Mouse (Mus musculus): ENCODE results near the gene Plaur.
A peak's percentile ranks its signal among the peaks of the same experiment; 100 is the strongest.

The Plaur gene

DNA sequence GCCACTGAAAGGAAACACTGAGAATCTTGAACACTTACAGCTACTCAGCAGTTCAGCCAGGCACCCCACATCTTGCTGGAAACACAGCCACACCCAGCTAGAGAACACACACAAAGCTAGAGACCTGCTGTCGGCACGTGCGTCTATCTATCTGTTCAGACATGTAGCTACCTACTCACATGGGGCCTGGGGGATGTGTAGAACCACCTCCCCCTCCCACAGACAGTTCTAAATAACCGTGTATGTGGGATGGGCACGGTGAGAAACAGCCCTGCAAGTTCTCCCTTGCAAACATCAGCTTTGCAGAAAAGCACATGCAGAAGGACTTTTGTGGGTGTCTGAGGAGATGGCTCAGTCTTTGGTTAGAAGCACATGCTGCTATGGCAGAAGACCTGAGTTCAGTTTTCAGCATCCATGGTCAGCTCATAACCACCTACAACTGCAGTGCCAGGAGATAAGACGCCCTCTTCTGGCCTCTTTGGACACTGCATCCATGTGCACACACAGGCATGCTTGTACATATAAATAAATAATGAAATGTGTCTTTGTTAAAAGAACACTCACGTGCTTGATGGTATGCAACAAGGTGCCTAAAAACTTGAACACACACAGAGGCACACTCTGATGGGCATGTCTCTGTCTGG, 15.5 kb upstream of the Plaur start:
- no peak for DNase-seq

DNA sequence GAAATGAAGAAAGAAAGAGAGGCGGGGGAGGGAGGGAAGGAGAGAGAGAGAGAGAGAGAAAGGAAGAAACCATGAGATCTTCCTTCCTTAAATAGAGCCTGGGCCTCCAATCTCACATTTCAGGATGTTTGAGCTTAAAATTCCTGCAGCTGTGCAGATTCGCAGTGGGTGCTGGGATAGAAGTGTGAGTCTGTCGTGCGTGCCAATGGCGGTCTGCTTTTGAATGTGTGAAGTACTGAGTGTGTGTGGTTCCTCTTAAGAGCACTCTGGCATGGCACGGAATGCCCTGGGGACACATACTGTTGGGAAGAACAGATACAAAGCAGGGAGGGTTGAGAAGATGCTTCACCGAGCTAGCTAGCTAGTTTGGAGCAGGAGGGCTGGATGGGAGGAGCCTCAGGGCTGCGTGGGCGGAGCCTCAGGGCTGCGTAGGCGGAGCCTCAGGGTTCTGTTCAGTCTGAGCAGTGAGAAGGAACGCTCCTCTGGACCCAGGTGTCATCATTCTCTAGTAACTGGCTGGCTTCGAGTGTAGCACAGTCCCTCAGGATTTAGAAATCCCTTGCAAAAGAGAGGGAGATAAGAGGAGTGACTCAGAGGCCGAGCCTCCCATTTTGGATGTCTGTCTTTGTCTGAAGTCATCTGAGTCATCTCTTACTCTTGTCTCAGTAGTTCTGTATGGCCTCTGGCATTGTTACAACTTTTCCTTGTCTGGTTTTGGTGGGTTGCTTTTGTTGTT, 13.3 kb upstream of the Plaur start:
- no peak for DNase-seq

DNA sequence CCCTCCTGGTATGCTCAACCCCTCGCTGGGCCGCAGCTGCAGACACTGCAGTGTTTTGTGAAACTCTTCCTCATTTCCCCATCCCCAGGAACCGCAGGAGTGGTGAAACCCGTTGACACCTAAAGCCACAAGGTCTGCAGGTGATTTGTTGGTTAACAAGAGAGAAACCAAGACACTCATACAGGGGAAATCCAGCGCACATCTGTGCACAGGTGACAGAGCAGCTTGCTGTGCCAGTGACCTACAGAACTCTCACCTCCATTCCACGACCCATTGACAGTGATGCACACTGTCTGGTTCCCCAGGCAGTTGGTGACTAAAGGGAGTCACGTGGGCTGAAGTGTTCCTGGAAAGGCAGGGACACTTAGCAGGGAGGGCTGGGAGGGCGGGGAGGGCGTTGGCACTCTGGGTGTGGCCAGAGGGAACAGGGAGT, 11.7 kb upstream of the Plaur start:
- DNase-seq, result no peak

DNA sequence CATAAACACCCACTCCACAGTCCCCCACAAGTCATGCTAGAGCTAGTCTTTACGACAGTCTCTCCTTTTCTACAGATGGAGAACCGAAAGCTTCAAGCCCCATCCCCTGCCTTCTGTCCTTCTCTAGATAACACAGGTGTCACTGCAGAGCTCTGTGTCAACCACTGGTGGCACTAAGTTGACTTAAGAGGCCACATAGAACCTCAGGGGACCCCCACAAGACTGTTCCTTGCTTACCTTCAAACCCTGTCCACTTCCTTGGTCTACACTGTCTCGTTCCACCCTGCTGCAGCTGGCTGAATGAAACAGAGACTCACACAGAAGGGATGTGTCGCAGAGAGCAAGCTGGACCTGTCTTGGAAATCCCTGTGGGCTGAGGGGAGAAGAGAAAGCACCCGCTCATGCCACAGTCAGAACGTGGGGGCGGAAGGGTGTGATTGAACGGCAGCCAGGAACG, 10.4 kb upstream of the Plaur start, which contains the start of gene Irgc1:
Irgc1 (minus strand) TSS at position 443 of the 457 bp plus-strand sequence.
- no peak for DNase-seq

DNA sequence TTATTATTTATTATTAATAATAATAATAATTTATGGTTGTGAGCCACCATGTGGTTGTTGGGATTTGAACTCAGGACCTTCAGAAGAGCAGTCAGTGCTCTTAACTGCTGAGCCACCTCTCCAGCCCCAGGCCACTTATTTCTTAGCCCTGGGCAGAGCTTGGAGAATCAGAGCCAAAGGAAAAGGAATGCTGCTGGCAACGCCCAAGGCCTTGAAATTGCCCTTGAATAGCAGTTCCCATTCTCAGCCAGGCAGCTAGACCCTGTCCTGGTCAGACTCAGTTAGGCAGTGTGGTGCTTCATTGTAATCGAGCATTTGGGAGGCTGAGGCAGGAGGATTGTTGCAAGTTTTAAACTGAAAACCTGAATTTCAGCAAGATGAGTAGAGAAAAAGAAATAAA, 8.1 kb upstream of the Plaur start:
- DNase-seq, result no peak

DNA sequence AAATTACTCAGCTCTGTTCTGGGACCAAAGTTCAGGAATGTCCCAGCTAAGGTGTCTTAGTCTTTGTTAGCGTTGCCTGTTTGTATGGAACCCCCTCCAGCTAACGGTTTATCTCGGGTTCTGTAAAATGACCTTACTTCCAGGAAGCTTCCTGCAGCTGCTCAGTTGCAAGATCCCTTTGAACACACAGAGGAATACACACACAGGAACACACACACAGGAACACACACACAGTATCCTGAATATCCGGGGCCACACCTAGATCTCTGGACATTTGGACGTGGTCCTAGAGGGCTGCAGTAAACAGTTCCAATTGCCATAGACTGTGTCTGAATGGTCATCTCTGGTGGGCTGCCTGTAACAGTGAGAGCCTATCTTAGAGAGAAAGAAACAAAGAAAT, 6.6 kb upstream of the Plaur start:
- DNase-seq, result no peak

DNA sequence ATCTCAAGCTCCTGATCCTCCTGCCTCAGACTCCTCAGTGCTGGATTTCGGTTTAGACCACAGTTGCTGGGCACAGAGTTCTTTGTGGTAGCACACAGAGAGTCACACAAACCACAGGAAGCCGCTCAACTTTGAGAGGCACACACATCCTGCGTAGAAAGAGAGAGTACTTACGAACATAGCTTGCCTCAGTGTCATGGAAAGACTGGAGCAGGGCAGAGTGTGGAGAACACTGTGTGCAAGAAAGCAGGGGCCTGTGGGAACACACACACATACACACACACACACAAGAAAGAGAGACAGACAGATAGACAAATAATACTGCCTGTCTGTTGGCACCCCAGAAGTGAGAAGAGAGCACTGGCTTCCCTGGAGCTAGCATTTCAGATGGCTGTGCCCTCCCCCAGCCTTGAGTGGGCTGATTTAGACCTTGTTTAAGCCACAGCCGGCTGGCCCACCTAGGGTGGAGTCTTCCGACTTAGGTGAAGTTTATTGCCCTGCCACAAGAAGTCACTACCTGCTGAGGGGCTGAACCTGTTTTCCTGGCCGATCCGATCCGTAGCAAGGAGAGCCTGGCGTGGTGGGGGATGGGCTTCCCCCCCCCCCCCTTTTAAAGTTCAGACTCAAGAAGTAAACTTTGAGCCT, 4.4 kb upstream of the Plaur start:
- no peak for DNase-seq

DNA sequence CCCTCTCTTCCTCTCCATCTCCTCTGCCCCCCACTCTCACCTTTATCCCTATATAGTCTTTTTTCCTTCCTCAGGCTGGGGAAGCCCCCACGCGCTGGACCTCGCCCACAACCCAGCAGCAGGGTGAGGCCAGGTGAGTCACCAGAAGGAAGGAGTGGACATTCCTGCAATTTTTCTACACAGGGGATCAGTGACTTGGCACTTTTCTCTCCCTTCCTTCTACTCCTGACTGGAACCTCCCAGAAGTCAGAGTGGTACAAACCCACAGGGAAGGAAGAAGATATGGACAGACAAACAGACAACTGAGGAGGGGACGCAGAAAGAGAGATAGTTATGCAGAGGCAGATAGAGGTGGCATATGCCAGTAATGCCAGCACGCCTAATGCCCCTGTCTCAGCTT, 2.8 kb upstream of the Plaur start:
- DNase-seq, result no peak

DNA sequence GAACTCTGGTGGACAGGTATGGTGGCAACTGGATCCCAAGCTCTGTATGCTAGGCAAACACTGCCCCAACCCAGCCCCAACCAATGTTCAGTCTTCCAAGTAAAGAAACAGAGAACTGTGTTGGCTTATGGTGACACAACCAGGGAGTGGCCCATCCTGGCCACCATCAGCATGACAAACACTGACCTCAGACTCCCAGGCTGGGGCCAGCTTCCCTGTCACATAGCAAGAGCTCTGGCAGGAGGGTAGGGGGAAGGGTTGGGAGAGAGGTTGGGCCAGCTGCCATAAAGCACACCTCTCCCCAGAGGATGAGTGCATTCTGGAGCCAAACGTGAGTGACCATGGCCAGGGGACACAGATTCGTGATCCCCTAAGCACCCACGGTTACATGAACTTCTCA, 2.4 kb upstream of the Plaur start:
- no peak for DNase-seq

DNA sequence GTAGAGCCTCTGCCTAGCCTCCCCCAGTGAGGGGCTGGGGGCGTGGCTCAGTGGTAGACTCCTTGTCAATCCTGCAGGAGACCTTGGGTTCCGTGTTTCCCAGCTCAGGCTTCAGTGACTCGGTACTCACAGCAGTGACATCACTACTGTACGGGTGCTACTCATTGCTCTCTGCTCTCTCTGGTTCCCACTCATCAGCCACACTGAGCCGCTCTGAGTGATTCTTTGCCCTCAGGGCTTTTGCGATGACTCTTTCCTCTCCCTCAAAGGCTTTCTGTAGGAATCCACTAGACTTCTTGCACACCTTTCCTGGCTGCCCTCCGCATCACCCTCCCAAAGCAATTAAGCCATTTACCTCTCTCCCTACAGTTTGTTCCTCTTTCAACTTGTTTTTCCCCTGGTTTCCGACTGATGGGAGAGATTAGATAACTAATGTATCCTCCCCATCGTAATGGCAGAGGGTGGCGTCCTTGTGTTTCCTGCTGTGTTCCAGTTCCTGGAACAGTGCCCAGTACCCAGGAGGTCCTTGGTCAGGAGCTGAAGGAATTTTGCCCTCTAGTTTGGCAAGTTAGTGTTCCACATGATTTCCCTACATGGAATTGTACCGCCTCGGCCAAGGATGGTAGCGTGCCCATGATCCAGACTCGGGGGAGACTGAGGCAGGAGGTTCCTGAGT, 770 bp upstream of the Plaur start:
- DNase-seq, result no peak

DNA sequence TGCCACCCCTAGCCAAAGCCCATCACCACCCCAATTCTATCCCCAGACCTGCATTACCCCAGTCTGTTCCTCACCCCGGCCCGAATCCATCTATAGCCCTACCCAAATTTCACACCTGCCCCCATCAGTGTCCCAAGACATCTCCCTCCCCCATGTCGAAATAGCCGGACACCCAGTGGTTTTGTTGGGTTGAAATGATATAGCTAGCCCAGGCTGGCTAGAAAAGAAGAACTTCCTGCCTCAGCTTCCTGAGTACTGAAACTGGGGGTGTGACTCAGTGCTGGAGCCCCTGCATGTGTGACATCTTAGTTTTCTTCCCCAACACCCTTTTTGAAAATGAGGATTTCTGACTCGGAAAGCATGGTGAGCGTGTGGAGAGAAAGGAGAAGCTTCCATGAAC, 4.6 kb downstream of the Plaur start:
- DNase-seq, result no peak

DNA sequence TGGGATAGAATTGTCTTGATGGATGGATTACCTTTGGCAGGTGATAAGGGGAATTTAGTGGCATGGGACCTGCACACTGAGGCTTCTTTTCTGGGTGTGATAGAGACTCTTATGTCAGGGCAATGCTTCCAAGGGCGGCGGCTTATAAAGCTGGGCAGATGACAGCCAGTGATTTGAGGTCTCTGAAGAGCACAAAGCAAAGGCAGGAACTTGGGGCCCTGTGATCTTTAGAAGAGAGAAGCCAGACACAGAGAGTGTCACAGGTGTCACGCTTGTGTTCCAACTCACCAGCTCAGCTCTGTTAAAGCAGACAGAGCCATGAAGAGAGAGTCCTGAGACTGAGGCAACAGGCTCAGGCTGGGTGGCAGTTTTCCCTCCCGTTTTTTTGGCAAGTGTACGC, 5.6 kb downstream of the Plaur start:
- DNase-seq, result no peak

DNA sequence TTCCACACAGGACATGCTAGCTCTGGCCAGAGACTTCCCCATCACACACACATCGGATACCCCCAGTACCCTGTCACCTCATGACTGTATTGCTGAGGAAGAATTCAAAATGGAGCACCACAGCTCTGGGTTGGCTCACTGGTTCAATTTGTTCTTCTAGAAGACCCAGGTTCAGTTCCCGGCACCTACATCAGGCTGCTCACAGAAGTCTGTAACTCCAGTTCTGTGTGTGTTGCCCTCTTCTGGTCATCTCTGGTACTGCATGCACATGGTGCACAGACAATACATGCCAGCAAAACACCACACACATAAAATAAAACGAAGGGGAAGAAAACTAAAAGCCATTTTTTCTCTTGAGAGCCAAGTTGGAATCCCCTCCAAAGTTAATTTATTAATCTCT, 6.8 kb downstream of the Plaur start:
- no peak for DNase-seq

DNA sequence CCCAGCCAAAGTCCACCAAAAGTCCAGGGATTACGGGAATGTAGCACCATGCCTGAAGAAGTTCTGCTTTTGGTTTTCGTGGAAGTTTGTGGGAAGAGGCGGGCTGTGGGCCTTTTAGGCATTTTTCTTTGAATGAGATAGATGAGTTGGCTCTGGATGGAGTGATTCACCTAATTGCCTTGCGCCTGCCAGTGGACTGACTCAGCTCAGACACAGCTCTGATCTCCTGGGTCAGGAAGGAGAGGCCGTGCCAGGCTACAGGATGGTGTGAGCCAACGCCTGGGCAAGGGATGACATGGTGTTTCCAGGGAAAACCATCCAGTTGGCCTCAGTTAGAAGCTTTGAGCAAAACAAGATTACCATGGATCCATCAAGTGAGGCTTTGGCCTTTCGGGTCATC, 8.1 kb downstream of the Plaur start:
- DNase-seq, result no peak

DNA sequence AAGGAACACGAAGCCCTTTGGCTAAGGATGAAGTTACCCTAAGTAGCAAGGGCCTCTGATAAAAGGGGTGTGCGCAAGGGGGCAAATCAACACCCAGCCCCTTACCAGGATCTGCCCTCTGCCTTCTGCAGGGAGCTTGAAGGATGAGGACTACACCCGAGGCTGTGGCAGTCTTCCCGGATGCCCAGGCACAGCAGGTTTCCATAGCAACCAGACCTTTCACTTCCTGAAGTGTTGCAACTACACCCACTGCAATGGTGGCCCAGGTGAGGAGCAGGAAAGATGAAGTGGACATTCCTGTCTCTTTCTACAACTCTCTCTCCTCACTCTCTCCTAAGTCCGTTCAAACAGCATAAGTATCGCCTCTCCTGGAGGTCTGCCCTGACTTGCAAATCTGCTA, 10.2 kb downstream of the Plaur start:
- no peak for DNase-seq

DNA sequence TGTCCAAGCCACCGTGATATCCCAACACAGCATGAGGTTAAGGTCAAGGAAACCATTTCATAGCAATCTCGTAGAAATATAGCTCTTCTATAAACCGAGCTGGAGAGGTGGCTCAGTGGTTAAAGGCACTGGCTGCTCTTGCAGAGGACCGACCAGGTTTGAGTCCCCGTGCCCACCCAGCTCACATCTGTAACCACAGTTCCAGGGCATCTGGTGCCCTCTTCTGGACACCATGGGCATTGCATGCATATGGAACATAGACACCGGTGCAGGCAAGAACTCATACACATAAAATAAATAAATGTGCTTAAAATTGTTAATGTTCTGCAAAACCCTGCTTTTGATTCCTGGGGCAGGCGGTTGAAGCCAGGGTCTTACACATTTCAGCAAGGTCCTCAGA, 10.7 kb downstream of the Plaur start:
- DNase-seq, result no peak

DNA sequence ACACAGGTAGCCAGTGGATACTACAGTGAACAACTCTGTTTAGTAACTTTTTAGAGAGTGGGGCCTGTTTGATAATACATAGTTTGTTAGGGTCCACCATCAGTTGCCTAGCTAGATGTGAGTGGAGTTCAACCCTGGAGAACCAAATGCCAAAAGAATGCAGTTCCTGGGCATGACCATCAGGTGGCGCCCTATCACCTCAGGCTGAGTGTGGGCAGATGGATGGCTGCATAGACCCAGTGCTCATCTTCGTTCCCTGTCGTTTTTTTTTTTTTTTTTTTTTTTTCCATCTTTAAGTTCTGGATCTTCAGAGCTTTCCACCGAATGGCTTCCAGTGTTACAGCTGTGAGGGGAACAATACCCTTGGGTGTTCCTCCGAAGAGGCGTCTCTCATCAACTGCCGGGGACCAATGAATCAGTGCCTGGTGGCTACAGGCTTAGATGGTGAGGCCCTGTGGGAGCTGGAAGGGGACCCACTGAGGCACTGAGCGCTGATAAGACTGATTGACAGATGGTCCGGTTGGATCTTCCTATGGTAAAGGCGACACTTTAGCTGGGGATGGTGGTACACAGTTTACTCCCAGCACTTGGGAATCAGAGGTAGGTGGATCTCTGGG, 11.7 kb downstream of the Plaur start:
- DNase-seq, result peak; percentile 78

DNA sequence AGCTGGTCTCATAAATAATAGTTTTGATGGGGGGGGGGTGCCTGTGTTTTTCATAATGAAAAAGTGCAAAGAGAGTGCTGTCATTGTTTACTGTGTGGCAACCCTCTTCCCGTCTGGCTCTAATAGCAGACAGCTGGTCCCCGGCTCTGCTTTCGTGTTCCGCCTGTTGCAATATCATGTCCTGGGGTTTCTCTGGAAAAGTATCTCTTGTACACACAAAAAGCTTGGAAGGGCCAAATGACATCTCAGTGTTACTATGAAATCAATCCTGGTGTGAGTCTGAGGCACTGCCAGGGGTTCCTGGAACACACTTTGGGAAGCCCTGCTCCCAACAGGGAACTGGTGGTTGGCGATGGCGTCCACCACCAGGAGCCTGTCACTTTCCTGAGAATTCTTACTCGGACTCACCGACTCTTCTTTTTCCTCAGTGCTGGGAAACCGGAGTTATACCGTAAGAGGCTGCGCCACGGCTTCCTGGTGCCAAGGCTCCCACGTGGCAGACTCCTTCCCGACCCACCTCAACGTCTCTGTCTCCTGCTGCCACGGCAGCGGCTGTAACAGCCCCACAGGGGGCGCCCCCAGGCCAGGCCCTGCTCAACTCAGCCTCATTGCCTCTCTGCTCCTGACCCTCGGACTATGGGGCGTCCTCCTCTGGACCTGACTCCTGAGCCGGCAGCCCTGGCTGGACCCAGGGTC, 12.7 kb downstream of the Plaur start:
- peak; percentile 42 for DNase-seq

DNA sequence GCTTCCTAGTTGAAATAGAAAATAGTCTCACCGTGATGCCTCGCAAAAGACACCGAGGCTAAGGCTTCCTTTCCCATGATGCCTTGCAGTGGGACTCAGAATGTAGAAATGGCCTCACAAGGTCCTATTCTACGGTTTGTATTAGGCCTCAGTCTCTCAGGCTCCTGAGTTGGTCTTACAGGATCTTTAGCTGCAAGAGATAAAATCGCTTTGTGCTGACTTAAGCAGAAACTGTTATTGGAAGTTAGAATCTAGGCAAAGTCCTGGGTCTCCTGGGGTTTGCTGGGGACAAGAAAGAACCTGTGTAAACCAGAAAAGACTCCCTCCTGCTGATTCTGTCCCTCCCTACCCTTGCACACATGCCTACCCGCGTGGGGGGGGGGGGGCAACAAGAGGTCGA, 14.1 kb downstream of the Plaur start:
- DNase-seq, result no peak

DNA sequence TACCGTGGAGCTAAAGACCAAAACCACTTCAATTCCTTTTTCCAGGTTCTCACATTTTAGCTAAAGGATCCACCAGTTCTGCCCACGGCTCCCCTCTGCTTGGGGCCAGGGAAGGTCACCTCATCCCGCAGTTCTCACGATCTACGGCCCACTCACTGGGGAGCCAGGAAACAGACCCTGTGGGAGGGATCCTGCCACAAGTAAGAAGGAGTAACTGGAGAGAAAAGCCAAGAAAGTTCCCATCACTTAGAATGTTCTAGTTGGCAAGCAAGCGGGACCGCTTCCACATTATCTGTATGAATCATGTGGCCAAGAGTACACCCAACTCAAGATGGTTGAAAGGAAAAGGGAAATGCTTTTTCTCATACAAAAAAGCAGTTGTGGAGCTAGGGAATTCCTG, 14.6 kb downstream of the Plaur start:
- DNase-seq, result no peak

DNA sequence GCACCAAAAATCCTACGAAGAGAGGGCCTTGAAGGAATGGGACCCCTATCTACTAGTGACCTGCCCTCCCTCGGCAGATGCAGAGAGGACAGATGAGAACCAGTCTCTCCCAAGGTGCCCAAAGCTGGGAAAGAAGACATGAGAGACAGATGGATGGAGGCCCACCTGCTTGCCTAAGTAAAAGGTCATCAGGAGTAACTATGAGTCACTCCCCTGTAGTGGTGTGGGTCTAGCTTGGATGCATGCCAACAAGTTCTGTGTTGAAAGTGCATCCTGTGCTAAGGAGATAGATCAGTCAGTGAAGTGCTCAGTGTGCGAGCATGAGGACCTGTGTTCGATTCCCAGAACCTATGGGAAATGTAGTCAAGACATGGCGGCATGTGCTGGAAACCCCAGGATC, 16.6 kb downstream of the Plaur start:
- no peak for DNase-seq

DNA sequence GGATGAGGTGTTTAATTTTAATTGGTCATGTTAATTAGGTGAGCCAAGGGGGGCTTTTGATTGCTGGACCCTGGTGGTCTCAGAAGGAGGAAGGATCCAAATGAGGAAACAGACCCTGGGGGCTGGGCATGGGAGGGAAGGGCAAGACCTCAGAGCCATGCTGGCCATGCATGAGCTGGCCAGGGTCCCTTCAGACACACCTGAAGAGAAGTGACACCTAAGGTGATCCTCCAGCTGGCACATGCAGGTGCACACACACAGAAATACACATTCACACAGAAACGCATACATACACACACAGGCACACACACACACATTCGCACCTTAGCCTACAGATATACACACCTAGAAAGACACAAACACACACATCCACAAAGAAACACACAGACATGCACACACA, 17.4 kb downstream of the Plaur start:
- no peak for DNase-seq
